Mouse (Mus musculus) left cerebral cortex, adult 2 months (tissue): ENCODE data around the gene U2af1l4. TPM values are rescaled to one million over a fixed set of nuclear protein-coding genes. Genes with fewer than 3 reads are reported as not detected.

Experiments
- DNase-seq, 2 experiments: peaks; one replicate each; pipeline ENCODE4 v3.0.0; 2021 to 2022; ENCODE audit warnings: low spot score in 2 of 2, mixed read lengths in 1 of 2; ENCODE audit errors: extremely low spot score in 1 of 2
- H3K27ac ChIP-seq: fragments of 200-600 bp; 2 replicates; pipeline ENCODE4 v1.8.1; 2022
- H3K4me3 ChIP-seq: fragments of 200-600 bp; 2 replicates; pipeline ENCODE4 v1.8.1; 2022
- CTCF ChIP-seq: fragments of 200-600 bp; IDR thresholded peaks from 2 replicates; pipeline ENCODE4 v1.8.1; 2022; ENCODE audit warnings: antibody characterized with exemption, mild to moderate bottlenecking, moderate library complexity
- intact Hi-C: fragments of 180-260 bp; cut with DNase I; formaldehyde crosslinking; loops from one replicate; pipeline ENCODE4 v1.15.1; 2025
- total RNA-seq, 2 experiments: library from RNA; stranded (reverse); gene quantifications; 2 replicates each; pipeline ENCODE4 v1.2.3; 2021

U2af1l4 gene
- total RNA-seq, 2 experiments from 2014 or later, result 67.4 to 74.4 TPM

DNA sequence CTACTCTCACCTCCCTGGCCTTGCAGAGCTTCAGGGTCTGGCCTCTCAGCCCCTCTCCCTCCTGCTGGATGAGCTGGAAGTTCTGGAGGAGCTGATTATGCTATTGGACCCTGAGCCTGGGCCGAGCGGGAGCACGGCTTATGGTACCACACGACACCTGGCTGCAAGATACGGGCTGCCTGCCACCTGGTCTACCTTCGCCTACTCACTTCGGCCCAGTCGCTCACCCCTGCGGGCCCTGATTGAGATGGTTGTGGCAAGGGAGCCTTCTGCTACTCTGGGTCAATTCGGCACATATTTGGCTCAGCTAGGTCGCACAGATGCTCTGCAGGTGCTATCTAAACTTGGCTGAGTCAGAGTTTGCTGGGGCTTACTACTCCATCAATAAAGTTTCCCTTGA is 4.5 kb downstream of the U2af1l4 start:
- intact Hi-C loops, result no loop called here
- no peak for TF ChIP-seq CTCF
- Histone ChIP-seq H3K27ac (no peak overlapping the region), H3K4me3 (no peak overlapping the region)
- DNase-seq, result no peak

DNA sequence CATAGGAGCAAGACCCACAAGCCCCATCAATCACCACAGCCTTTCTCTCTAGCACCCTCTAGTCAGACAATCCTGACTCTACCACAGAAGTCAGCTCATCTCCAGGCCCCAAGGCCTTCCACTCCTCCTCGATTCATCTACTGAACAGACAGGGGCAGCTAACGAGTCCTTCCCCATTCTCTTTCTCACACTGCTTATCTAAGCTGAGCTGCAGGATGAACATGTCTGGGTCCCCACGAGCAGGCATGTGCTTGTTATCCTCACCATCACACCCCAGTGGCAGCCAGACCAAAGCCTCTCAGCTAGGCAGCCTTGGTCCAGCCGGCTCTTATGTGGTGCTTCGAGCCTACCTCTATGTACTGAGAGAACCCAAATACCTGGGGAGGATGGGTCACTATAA is 9.3 kb downstream of the U2af1l4 start:
- intact Hi-C loops, result no loop called here
- no peak overlapping the region for H3K27ac ChIP-seq
- TF ChIP-seq CTCF, result no peak
- DNase-seq, result no peak
- H3K4me3 ChIP-seq, result no peak overlapping the region

DNA sequence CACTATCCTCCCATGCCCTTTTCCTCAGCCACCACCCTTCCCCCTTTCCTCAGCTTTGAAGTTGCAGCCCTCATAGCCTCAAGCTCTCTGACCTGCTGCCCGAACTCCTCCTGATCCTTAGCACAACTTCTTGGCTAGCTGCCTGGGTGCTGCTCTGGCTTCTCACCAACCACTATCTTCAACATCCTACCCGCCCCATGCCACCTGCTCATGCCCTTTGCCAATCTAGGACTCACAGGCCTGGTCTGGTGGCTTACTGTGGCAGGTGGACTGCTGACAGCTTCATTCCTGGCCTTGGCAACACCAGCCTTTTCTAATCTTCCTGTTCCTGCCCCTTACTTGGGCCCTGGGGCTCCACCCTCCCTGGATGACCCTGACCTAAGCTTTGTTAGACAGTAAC is 9.9 kb downstream of the U2af1l4 start:
- TF ChIP-seq CTCF, result no peak
- no peak for DNase-seq
- Histone ChIP-seq H3K4me3 (no peak overlapping the region), H3K27ac (no peak overlapping the region)
- intact Hi-C loops, result no loop called here

DNA sequence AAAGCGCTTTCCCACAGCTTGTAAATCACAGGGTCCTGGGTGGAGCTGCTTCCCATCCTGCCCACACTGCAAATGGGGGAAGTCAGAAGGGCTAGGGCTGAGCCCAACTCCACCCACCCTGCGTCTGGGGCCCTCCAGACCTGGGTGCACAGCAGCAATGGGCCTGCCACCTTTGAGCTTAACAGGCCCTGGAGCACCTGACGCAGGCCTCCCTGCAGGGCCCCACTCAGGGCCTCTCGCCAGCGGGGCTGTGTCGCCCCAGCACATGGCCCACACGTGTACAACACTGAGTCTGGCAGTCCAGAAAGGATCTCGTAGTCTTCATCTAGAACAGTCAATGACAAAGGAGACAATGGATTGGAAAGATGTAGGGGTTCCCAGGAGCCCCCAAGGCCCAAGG is 16.8 kb downstream of the U2af1l4 start:
- H3K4me3 ChIP-seq, result no peak overlapping the region
- intact Hi-C loops, result loop anchor here (10.0 kb wide), 1 partner anchor 145 kb away; the partner anchor contains the start of gene Tmem147
- no peak for TF ChIP-seq CTCF
- H3K27ac ChIP-seq, result no peak overlapping the region
- no peak for DNase-seq

DNA sequence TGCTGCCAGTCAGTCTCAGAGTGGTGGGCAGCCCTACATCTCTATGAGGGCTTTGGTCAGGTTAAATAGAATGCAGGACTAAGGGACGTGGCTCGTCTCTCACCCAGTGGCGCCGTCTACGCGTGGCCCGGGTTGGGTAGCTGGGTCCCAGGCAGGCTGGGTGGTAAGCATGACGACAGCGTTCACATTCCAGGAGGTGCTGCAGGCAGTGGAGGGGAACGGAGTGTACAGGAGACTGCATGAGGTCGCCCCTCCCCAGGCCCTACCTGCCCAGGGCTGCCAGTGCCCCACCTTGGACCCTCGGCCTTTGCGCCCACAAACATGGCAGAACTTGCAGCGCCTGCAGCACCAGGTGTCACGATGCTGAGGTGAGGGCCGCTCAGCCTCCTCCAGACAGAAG is 18.4 kb downstream of the U2af1l4 start:
- no peak for DNase-seq
- no peak overlapping the region for H3K27ac ChIP-seq
- TF ChIP-seq CTCF, result no peak
- no peak overlapping the region for H3K4me3 ChIP-seq
- intact Hi-C loops, result loop anchor here (10.0 kb wide), 1 partner anchor 143 kb away; the partner anchor contains the start of gene Tmem147

DNA sequence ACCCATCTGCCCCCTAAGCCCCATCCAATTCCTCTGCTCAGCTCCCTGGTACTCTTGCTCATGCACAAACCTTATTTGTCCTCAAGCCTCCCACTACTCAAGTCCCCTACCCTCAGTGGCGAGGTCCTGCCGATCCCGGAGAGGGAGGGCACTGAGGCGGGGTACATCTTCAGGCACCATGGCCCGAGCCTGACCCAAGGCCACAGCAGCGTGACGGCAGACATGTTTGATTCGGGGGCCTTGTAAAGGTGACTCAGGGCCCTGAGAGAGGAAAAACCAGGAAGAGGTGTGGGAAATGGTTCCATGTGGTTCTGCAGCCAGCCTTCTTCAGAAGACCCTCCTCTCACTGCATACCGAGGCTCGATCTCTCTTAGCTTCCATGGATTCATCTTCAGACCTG is 21.2 kb downstream of the U2af1l4 start:
- no peak for DNase-seq
- no peak for TF ChIP-seq CTCF
- Histone ChIP-seq H3K4me3 (no peak overlapping the region), H3K27ac (no peak overlapping the region)
- intact Hi-C loops, result loop anchor here (10.0 kb wide), 1 partner anchor 140 kb away; the partner anchor contains the start of gene Tmem147

DNA sequence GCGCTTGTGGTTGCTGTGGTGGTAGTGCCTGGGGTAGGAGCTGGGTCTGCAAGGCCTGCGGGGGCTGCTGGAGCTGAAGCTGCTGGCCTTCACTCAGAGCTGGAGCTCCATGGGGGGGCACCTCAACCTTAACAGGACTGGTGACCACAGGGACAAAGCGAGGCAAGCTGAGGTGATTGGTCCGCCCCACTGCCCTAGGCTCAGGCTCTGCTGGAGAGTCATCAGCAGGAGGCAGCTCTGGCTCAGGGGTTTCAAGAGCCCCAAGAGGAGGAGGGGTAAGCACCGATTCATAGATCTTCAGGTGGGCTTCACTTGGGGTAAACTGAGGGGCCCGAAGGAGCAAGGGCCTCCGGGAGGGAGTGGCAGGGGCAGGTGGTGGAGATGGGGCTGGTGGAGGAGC is 22.1 kb downstream of the U2af1l4 start:
- TF ChIP-seq CTCF, result no peak
- no peak for DNase-seq
- Histone ChIP-seq H3K27ac (no peak overlapping the region), H3K4me3 (no peak overlapping the region)
- intact Hi-C loops, result loop anchor here (5.0 to 10.0 kb wide), 4 partner anchors 42 to 372 kb away; partner anchors contain the start of genes Cox6b1, Ffar1, Tmem147 and Usf2

DNA sequence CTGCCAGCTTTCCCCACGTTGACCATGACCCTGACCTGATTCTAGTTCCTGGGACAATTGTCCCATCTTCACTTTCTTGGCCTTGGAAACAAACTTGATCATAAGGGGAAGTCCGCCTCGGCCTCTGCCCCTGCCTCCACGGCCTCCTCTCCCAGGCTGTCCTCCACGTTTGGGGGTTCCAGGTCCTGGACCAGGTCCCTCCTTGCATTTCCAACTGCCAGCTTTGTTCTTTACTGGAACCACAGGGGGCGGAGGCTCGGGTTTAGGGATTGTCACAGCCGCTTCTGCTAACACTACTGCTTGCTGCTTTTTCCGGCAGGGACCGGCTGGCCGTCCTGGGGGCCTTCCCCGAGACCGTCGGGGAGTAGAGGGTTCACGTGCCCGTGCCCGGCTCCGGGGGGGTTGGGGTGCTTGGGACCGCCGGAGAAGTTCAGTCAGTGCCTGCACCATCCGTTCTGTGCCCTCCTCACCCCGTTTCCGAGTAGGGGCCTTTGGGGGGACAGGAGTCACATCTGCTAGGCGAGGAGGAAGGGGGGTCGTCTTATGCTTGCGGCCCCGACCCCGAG is 23.4 kb downstream of the U2af1l4 start:
- no peak overlapping the region for H3K27ac ChIP-seq
- intact Hi-C loops, result loop anchor here (5.0 to 10.0 kb wide), 4 partner anchors 41 to 371 kb away; partner anchors contain the start of genes Cox6b1, Ffar1, Tmem147 and Usf2
- no peak for TF ChIP-seq CTCF
- no peak overlapping the region for H3K4me3 ChIP-seq
- DNase-seq, result no peak

DNA sequence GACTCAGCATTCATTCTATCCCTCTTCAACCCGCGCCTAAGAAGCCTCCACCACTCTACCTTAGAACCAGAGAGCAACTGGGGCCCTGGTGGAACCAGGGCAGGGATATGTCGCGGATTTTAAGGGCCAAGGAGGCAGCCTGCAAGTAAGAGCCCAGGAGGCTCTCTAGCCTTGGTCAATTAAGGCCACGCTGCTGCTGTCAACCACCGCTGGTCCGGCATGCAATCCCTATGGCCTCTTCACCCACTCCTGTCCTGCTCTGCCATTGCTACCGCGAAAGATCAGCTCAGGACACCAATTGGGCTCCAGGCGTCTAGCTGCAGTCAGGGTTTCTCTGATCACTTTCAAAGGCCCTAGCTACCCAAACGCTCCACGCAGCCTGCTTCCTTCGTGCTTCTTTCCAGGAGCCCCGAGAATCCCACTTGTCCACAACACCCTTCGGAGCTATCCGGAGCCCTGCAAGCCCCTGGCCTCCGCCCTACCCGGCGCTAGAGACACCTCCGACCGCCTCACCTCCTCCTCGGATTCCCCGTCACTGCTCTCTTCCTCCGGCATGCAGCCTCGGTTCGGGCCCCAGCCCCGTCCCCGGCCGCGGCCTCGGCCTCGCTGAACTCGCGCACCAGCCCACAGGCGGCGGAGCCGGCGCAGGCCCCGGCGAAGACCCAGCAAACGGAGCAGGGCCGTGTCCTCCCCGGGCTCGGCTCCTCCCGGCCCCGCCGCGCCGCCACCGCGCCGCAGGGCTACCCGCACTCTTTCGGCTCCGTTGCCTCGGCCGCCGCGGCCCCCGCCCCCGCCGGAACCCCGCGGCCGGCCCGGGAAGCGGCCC is 25.0 kb downstream of the U2af1l4 start:
- DNase-seq, result peak in 1 of 2 experiments; percentile 55
- intact Hi-C loops, result loop anchor here (2.0 to 10.0 kb wide), 6 partner anchors 21 to 369 kb away; partner anchors contain the start of genes Cox6b1, Ffar1, Gm49396 and Psenen
- TF ChIP-seq CTCF, result no peak
- peak overlapping the region; percentile 91 for H3K27ac ChIP-seq
- peak overlapping the region; percentile 74 for H3K4me3 ChIP-seq

DNA sequence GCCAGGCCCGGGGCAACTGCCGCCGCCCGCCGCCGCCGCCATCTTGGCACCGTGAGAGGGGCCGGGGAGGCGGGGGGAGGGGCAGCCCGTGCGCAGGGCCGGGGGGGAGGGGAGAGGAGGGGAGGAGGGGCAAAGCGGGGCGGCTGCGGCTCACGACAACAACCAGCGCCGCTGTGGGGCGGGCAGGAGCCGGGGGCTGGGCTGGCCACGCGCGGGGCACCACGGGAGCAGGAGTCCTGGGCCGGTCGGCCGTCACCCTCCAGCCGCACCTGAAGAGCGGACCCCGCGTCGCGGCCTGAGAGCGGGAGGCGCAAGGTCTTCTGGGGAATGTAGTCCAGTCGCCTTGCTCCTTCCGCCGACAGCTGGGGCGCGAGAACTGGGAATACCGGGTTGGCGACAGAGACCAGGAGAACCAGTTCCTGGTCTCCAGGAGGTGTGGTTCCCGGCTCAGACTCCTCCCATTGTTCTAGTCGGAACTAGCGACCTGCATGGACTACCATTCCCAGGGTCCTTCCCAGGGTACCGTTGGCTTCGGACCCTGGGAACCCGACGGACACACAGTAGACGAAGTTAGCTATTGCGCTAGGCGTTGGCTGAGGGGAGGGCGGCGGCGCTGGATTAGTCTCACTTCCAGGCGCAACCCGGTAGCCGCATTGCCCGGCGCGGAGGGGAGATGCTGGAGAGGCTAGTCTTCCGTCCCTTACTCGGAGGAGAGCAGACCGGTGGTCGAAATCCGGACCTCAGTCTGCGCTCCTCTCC is 25.8 kb downstream of the U2af1l4 start, which contains the start of gene Kmt2b:
Kmt2b (minus strand) TSS at position 51 of the 759 bp plus-strand sequence.
- Histone ChIP-seq H3K4me3 (peak within 1 kb of the TSS; percentile 74), H3K27ac (peak within 1 kb of the TSS; percentile 91)
- intact Hi-C loops, result loop anchor here (2.0 to 10.0 kb wide), 6 partner anchors 20 to 368 kb away; partner anchors contain the start of genes Cox6b1, Ffar1, Gm49396 and Psenen
- peak; percentile 95 to 97 for DNase-seq
- no peak for TF ChIP-seq CTCF
